Mouse (Mus musculus): ENCODE measurements around the gene Ccdc120. TPM values are rescaled to one million over a fixed set of nuclear protein-coding genes. Genes with fewer than 3 reads are reported as not detected.

Gene Ccdc120
- polyA plus RNA-seq (2014; fragmentation: Nextera tagmentation; extraction: Ambion mirVana), result 21.4 and 22.8 TPM in 2 replicates

- peak; percentile 84 for ATAC-seq (ENCODE audit: insufficient number of reproducible peaks, low FRiP score, low TSS enrichment, low read depth)
- Histone ChIP-seq H3K4me1 (ENCODE audit: control insufficient read depth, insufficient read depth, low read length) (no peaks in the 10 kb centered on the region), H3K9ac (ENCODE audit: low read length) (peak within 1 kb of the TSS; percentile 50; the same call in 1 of the 2 replicates), H3K27ac (replicated peaks; ENCODE audit: low read depth, low read length) (no peak within 1 kb of the TSS), H3K4me2 (ENCODE audit: low read depth, severe bottlenecking) (peak within 1 kb of the TSS; percentile 47), H3K36me3 (ENCODE audit: control insufficient read depth, insufficient read depth, low read length) (no peaks in the 10 kb centered on the region), H3K27me3 (ENCODE audit: control insufficient read depth, insufficient read depth, low read length) (no peaks in the 10 kb centered on the region), H3K9me3 (ENCODE audit: control insufficient read depth, low read length) (no peaks in the 10 kb centered on the region), H3K4me3 (ENCODE audit: low read depth, low read length) (peak within 1 kb of the TSS; percentile 63)
- DNase-seq (ENCODE audit: low spot score), result peak; percentile 84
- WGBS, result 5% methylated on average over 52 of the region's 56 CpGs
These were observed at the start of gene Ccdc120 for GRCm38 (mm10) chrX:7750432-7751116. TSS of gene Ccdc120 (minus strand) at chrX:7750905.

DNA sequence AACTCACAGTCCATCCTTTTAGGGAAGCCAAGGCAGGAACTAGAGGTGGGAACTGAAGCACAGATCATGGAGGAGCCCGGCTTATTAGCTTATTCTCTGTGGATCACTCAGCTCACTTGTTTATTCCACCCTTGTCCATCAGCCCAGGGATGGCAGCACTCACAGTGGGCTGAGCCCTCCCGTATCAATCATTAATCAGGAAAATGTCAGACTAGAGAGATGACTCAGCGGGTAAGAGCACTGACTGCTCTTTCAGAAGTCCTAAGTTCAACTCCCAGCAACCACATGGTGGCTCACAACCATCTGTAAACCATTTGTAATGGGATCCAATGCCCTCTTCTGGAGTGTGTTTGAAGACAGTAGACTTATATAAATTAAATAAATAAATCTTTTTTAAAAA is 46.6 kb upstream of the Ccdc120 start:
- Histone ChIP-seq H3K9ac (ENCODE audit: low read length) (no peak overlapping the region), H3K4me1 (ENCODE audit: control insufficient read depth, insufficient read depth, low read length) (no peaks in the 10 kb centered on the region), H3K27ac (replicated peaks; ENCODE audit: low read depth, low read length) (no peak overlapping the region), H3K4me3 (ENCODE audit: low read depth, low read length) (no peak overlapping the region), H3K27me3 (ENCODE audit: control insufficient read depth, insufficient read depth, low read length) (no peaks in the 10 kb centered on the region), H3K36me3 (ENCODE audit: control insufficient read depth, insufficient read depth, low read length) (no peaks in the 10 kb centered on the region), H3K4me2 (ENCODE audit: low read depth, severe bottlenecking) (no peak overlapping the region), H3K9me3 (ENCODE audit: control insufficient read depth, low read length) (no peaks in the 10 kb centered on the region)
- ATAC-seq (ENCODE audit: insufficient number of reproducible peaks, low FRiP score, low TSS enrichment, low read depth) (no peak), DNase-seq (ENCODE audit: low spot score) (no peak)
- 84% methylated on average over 3 of the region's 3 CpGs for WGBS

GRCm38 (mm10) chrX:7795016-7795415 is 44.3 kb upstream of the Ccdc120 start:
- DNase-seq (ENCODE audit: low spot score) (peak; percentile 70), ATAC-seq (ENCODE audit: insufficient number of reproducible peaks, low FRiP score, low TSS enrichment, low read depth) (no peak)
- no peaks in the 10 kb centered on the region for H3K4me1 ChIP-seq (ENCODE audit: control insufficient read depth, insufficient read depth, low read length)
- 26% methylated on average over 7 of the region's 7 CpGs for WGBS
- H3K4me3 ChIP-seq (ENCODE audit: low read depth, low read length), result no peak overlapping the region
- no peak overlapping the region for H3K9ac ChIP-seq (ENCODE audit: low read length)
- H3K4me2 ChIP-seq (ENCODE audit: low read depth, severe bottlenecking), result no peak overlapping the region
- no peaks in the 10 kb centered on the region for H3K36me3 ChIP-seq (ENCODE audit: control insufficient read depth, insufficient read depth, low read length)
- H3K27me3 ChIP-seq (ENCODE audit: control insufficient read depth, insufficient read depth, low read length), result no peaks in the 10 kb centered on the region
- H3K27ac ChIP-seq (replicated peaks; ENCODE audit: low read depth, low read length), result no peak overlapping the region
- H3K9me3 ChIP-seq (ENCODE audit: control insufficient read depth, low read length), result no peaks in the 10 kb centered on the region

DNA sequence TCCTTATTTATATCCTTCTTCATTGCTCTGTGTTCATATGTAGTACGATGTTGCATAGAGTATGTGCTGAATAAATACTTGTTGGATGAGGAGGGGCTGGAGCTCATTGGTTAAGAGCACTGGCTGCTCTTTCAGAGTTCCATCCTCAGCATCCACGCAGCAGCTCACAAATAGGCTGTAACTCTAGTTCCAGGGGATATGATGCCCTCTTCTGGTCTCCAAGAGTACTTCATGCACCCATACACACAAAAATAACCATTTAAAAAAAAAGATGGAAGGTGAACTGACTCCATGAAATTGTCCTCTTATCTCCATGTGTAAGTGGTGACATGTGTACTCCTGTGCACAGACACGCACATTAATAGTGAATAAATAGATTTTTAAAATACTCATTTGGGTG is 42.7 kb upstream of the Ccdc120 start:
- no peak for ATAC-seq (ENCODE audit: insufficient number of reproducible peaks, low FRiP score, low TSS enrichment, low read depth)
- Histone ChIP-seq H3K9ac (ENCODE audit: low read length) (no peak overlapping the region), H3K4me3 (ENCODE audit: low read depth, low read length) (no peak overlapping the region), H3K27me3 (ENCODE audit: control insufficient read depth, insufficient read depth, low read length) (no peaks in the 10 kb centered on the region), H3K4me2 (ENCODE audit: low read depth, severe bottlenecking) (no peak overlapping the region), H3K36me3 (ENCODE audit: control insufficient read depth, insufficient read depth, low read length) (no peaks in the 10 kb centered on the region), H3K27ac (replicated peaks; ENCODE audit: low read depth, low read length) (no peak overlapping the region), H3K4me1 (ENCODE audit: control insufficient read depth, insufficient read depth, low read length) (no peaks in the 10 kb centered on the region), H3K9me3 (ENCODE audit: control insufficient read depth, low read length) (no peaks in the 10 kb centered on the region)
- no peak for DNase-seq (ENCODE audit: low spot score)
- whole genome bisulfite sequencing, result 45% methylated on average over 3 of the region's 3 CpGs

GRCm38 (mm10) chrX:7790309-7790708 is 39.6 kb upstream of the Ccdc120 start:
- H3K9me3 ChIP-seq (ENCODE audit: control insufficient read depth, low read length), result no peaks in the 10 kb centered on the region
- DNase-seq (ENCODE audit: low spot score), result no peak
- peak overlapping the region; percentile 37 for H3K4me2 ChIP-seq (ENCODE audit: low read depth, severe bottlenecking)
- ATAC-seq (ENCODE audit: insufficient number of reproducible peaks, low FRiP score, low TSS enrichment, low read depth), result no peak
- 29% methylated on average over 5 of the region's 5 CpGs for whole genome bisulfite sequencing
- no peaks in the 10 kb centered on the region for H3K27me3 ChIP-seq (ENCODE audit: control insufficient read depth, insufficient read depth, low read length)
- no peak overlapping the region for H3K27ac ChIP-seq (replicated peaks; ENCODE audit: low read depth, low read length)
- H3K36me3 ChIP-seq (ENCODE audit: control insufficient read depth, insufficient read depth, low read length), result no peaks in the 10 kb centered on the region
- H3K4me3 ChIP-seq (ENCODE audit: low read depth, low read length), result peak overlapping the region; percentile 44
- H3K9ac ChIP-seq (ENCODE audit: low read length), result peak overlapping the region; percentile 32
- H3K4me1 ChIP-seq (ENCODE audit: control insufficient read depth, insufficient read depth, low read length), result no peaks in the 10 kb centered on the region

DNA sequence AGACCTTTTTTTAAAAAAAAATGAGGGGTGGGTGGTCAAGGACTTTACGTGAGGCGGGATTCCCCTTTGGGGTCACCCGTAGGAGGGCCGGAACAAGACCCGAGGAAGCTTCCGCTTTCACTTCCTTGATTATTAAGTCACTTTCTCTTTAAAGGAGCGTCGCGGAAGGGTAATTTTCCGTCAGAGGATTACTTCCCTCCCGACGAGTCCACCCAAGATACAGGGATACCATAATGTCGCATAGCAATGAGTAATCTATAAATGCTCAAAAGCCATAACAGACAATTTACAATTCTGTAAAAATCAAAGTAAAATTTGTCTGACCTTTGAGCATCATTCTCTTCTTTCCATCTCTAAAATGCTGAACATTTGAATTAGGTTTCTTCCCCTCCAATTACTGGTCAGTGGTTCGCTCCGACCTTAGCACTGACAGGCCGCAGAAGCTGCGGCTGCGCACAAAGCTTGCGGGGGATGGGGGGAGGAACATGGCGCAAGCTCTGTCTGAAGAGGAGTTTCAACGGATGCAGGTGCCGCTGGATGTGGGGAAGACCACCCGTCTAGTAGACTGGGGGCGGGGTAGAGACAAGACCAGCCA is 38.9 kb upstream of the Ccdc120 start, which contains the start of gene Gripap1:
TSS of gene Gripap1 (plus strand) at position 224 of the 595 bp plus-strand sequence.
- Histone ChIP-seq H3K9me3 (ENCODE audit: control insufficient read depth, low read length) (no peaks in the 10 kb centered on the region), H3K4me3 (ENCODE audit: low read depth, low read length) (peak within 1 kb of the TSS; percentile 44), H3K9ac (ENCODE audit: low read length) (peak within 1 kb of the TSS; percentile 32), H3K4me1 (ENCODE audit: control insufficient read depth, insufficient read depth, low read length) (no peaks in the 10 kb centered on the region), H3K4me2 (ENCODE audit: low read depth, severe bottlenecking) (peak within 1 kb of the TSS; percentile 43), H3K36me3 (ENCODE audit: control insufficient read depth, insufficient read depth, low read length) (no peaks in the 10 kb centered on the region), H3K27me3 (ENCODE audit: control insufficient read depth, insufficient read depth, low read length) (no peaks in the 10 kb centered on the region), H3K27ac (replicated peaks; ENCODE audit: low read depth, low read length) (no peak within 1 kb of the TSS)
- WGBS, result 14% methylated on average over 24 of the region's 24 CpGs
- peak; percentile 68; the same call in 1 of the 2 replicates for ATAC-seq (ENCODE audit: insufficient number of reproducible peaks, low FRiP score, low TSS enrichment, low read depth)
- DNase-seq (ENCODE audit: low spot score), result peak; percentile 65

- DNase-seq (ENCODE audit: low spot score) (no peak), ATAC-seq (ENCODE audit: insufficient number of reproducible peaks, low FRiP score, low TSS enrichment, low read depth) (no peak)
- no peak overlapping the region for H3K4me2 ChIP-seq (ENCODE audit: low read depth, severe bottlenecking)
- H3K4me1 ChIP-seq (ENCODE audit: control insufficient read depth, insufficient read depth, low read length), result no peaks in the 10 kb centered on the region
- H3K4me3 ChIP-seq (ENCODE audit: low read depth, low read length), result no peak overlapping the region
- H3K9me3 ChIP-seq (ENCODE audit: control insufficient read depth, low read length), result no peaks in the 10 kb centered on the region
- no peaks in the 10 kb centered on the region for H3K27me3 ChIP-seq (ENCODE audit: control insufficient read depth, insufficient read depth, low read length)
- no peak overlapping the region for H3K9ac ChIP-seq (ENCODE audit: low read length)
- 78% methylated on average over 4 of the region's 4 CpGs for WGBS
- no peak overlapping the region for H3K27ac ChIP-seq (replicated peaks; ENCODE audit: low read depth, low read length)
- H3K36me3 ChIP-seq (ENCODE audit: control insufficient read depth, insufficient read depth, low read length), result no peaks in the 10 kb centered on the region
These were observed 31.9 kb upstream of the Ccdc120 start for GRCm38 (mm10) chrX:7782603-7783092.

- H3K36me3 ChIP-seq (ENCODE audit: control insufficient read depth, insufficient read depth, low read length), result no peaks in the 10 kb centered on the region
- 24% methylated on average over 3 of the region's 3 CpGs for WGBS
These were observed 28.6 kb upstream of the Ccdc120 start for GRCm38 (mm10) chrX:7779294-7779693.

More at GRCm38 (mm10) chrX:7779294-7779693, 28.6 kb upstream of the Ccdc120 start:
- ATAC-seq (ENCODE audit: insufficient number of reproducible peaks, low FRiP score, low TSS enrichment, low read depth) (no peak), DNase-seq (ENCODE audit: low spot score) (no peak)
- H3K4me2 ChIP-seq (ENCODE audit: low read depth, severe bottlenecking), result no peak overlapping the region
- H3K27me3 ChIP-seq (ENCODE audit: control insufficient read depth, insufficient read depth, low read length), result no peaks in the 10 kb centered on the region
- no peaks in the 10 kb centered on the region for H3K4me1 ChIP-seq (ENCODE audit: control insufficient read depth, insufficient read depth, low read length)
- H3K9ac ChIP-seq (ENCODE audit: low read length), result no peak overlapping the region
- H3K27ac ChIP-seq (replicated peaks; ENCODE audit: low read depth, low read length), result no peak overlapping the region
- H3K9me3 ChIP-seq (ENCODE audit: control insufficient read depth, low read length), result no peaks in the 10 kb centered on the region
- H3K4me3 ChIP-seq (ENCODE audit: low read depth, low read length), result no peak overlapping the region
